Mouse (Mus musculus) embryonic fibroblast, embryonic 13.5 days (primary cell): ENCODE measurements around the gene Mup21.

Source experiments
- CTCF ChIP-seq: IDR thresholded peaks from 2 replicates; pipeline ENCODE4 v1.5.1; 2011; ENCODE audit warnings: mild to moderate bottlenecking, control low read depth, low read length, moderate library complexity, borderline replicate concordance; ENCODE audit not compliant: insufficient read depth
- POLR2A ChIP-seq: IDR thresholded peaks from 2 replicates; pipeline ENCODE4 v1.6.1; 2011; ENCODE audit warnings: low read depth, mild to moderate bottlenecking, control low read depth, low read length, moderate library complexity

- TF ChIP-seq CTCF, result no peak
- TF ChIP-seq POLR2A, result no peak
Observed at GRCm38 (mm10) chr4:62174471-62174870, 23.8 kb upstream of the Mup21 start.
